Mouse (Mus musculus): ENCODE results near the gene Aldh9a1. TPM values are rescaled to one million over a fixed set of nuclear protein-coding genes. Genes with fewer than 3 reads are reported as not detected.

The Aldh9a1 gene
- polyA plus RNA-seq, 1 experiment from 2014 or later: 35.7 TPM

GRCm38 (mm10) chr1:167313220-167313619, 36.6 kb upstream of the Aldh9a1 start:
- no peak for ATAC-seq (replicated peaks; ENCODE audit: insufficient number of reproducible peaks, low FRiP score, low TSS enrichment)
- Histone ChIP-seq H3K4me1 (ENCODE audit: control insufficient read depth, insufficient read depth, low read length) (peaks cover 4% of the 10 kb centered on the region; the same call in 1 of the 2 replicates), H3K9ac (ENCODE audit: low read depth, low read length) (no peak overlapping the region), H3K9me3 (replicated peaks; ENCODE audit: control insufficient read depth, low read length) (no peaks in the 10 kb centered on the region), H3K27me3 (ENCODE audit: control insufficient read depth, insufficient read depth, low read length) (no peaks in the 10 kb centered on the region), H3K4me2 (no peak overlapping the region), H3K4me3 (ENCODE audit: low read depth, low read length) (no peak overlapping the region), H3K36me3 (ENCODE audit: control insufficient read depth, insufficient read depth, low read length) (peaks cover 5% of the 10 kb centered on the region; the same call in 1 of the 2 replicates), H3K27ac (ENCODE audit: low read depth, low read length) (no peak overlapping the region)
- WGBS (ENCODE audit: insufficient replicate concordance): 86% methylated on average over 4 of the region's 4 CpGs

GRCm38 (mm10) chr1:167321691-167322090, 28.1 kb upstream of the Aldh9a1 start:
- H3K4me2 ChIP-seq: no peak overlapping the region
- peaks cover 22% of the 10 kb centered on the region for H3K36me3 ChIP-seq (ENCODE audit: control insufficient read depth, insufficient read depth, low read length)
- ATAC-seq (replicated peaks; ENCODE audit: insufficient number of reproducible peaks, low FRiP score, low TSS enrichment): no peak

GRCm38 (mm10) chr1:167328776-167329175, 21.0 kb upstream of the Aldh9a1 start:
- no peaks in the 10 kb centered on the region for H3K27me3 ChIP-seq (ENCODE audit: control insufficient read depth, insufficient read depth, low read length)
- H3K4me3 ChIP-seq (ENCODE audit: low read depth, low read length): no peak overlapping the region
- H3K36me3 ChIP-seq (ENCODE audit: control insufficient read depth, insufficient read depth, low read length): peaks cover 7% of the 10 kb centered on the region
- H3K27ac ChIP-seq (ENCODE audit: low read depth, low read length): no peak overlapping the region
- 87% methylated on average over 6 of the region's 6 CpGs for WGBS (ENCODE audit: insufficient replicate concordance)
- H3K4me2 ChIP-seq: no peak overlapping the region
- no peaks in the 10 kb centered on the region for H3K9me3 ChIP-seq (replicated peaks; ENCODE audit: control insufficient read depth, low read length)
- ATAC-seq (replicated peaks; ENCODE audit: insufficient number of reproducible peaks, low FRiP score, low TSS enrichment): no peak
- no peaks in the 10 kb centered on the region for H3K4me1 ChIP-seq (ENCODE audit: control insufficient read depth, insufficient read depth, low read length)
- H3K9ac ChIP-seq (ENCODE audit: low read depth, low read length): no peak overlapping the region

More at GRCm38 (mm10) chr1:167321691-167322090, 28.1 kb upstream of the Aldh9a1 start:
- H3K9ac ChIP-seq (ENCODE audit: low read depth, low read length): no peak overlapping the region
- H3K27ac ChIP-seq (ENCODE audit: low read depth, low read length): no peak overlapping the region
- no peaks in the 10 kb centered on the region for H3K9me3 ChIP-seq (replicated peaks; ENCODE audit: control insufficient read depth, low read length)
- no peak overlapping the region for H3K4me3 ChIP-seq (ENCODE audit: low read depth, low read length)
- WGBS (ENCODE audit: insufficient replicate concordance): 95% methylated on average over 6 of the region's 6 CpGs
- H3K27me3 ChIP-seq (ENCODE audit: control insufficient read depth, insufficient read depth, low read length): no peaks in the 10 kb centered on the region
- H3K4me1 ChIP-seq (ENCODE audit: control insufficient read depth, insufficient read depth, low read length): no peaks in the 10 kb centered on the region

DNA sequence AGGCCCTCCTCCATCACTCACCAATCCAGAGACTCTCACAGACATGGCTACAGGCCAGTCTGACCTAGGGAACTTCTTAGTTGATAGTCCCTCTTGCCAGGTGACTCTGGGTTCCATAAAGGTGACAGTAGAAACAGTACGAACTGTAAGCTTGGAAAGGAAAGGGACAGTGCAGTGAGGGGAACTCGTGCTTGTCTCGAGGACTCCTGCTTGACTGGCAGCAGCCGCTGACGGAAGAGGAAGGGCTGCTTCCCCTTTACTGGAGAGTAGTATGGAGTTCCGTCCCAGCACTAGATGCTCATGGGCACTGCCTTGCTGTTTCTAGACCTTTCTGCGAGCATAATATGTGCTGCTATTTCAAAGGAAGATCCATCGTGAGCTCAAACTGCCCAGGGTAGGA, 18.7 kb upstream of the Aldh9a1 start:
- H3K9ac ChIP-seq (ENCODE audit: low read depth, low read length): no peak overlapping the region
- H3K27me3 ChIP-seq (ENCODE audit: control insufficient read depth, insufficient read depth, low read length): no peaks in the 10 kb centered on the region
- no peak overlapping the region for H3K4me2 ChIP-seq
- no peak overlapping the region for H3K27ac ChIP-seq (ENCODE audit: low read depth, low read length)
- ATAC-seq (replicated peaks; ENCODE audit: insufficient number of reproducible peaks, low FRiP score, low TSS enrichment): no peak
- H3K4me3 ChIP-seq (ENCODE audit: low read depth, low read length): no peak overlapping the region
- H3K9me3 ChIP-seq (replicated peaks; ENCODE audit: control insufficient read depth, low read length): no peaks in the 10 kb centered on the region
- WGBS (ENCODE audit: insufficient replicate concordance): 87% methylated on average over 8 of the region's 8 CpGs
- H3K36me3 ChIP-seq (ENCODE audit: control insufficient read depth, insufficient read depth, low read length): peaks cover 4% of the 10 kb centered on the region
- no peaks in the 10 kb centered on the region for H3K4me1 ChIP-seq (ENCODE audit: control insufficient read depth, insufficient read depth, low read length)

- Histone ChIP-seq H3K36me3 (ENCODE audit: control insufficient read depth, insufficient read depth, low read length) (peaks cover 2% of the 10 kb centered on the region; the same call in 1 of the 2 replicates), H3K4me1 (ENCODE audit: control insufficient read depth, insufficient read depth, low read length) (no peaks in the 10 kb centered on the region), H3K27me3 (ENCODE audit: control insufficient read depth, insufficient read depth, low read length) (peaks cover 4% of the 10 kb centered on the region; the same call in 1 of the 2 replicates), H3K9ac (ENCODE audit: low read depth, low read length) (no peak overlapping the region), H3K4me3 (ENCODE audit: low read depth, low read length) (no peak overlapping the region), H3K4me2 (no peak overlapping the region), H3K27ac (ENCODE audit: low read depth, low read length) (no peak overlapping the region), H3K9me3 (replicated peaks; ENCODE audit: control insufficient read depth, low read length) (no peaks in the 10 kb centered on the region)
- ATAC-seq (replicated peaks; ENCODE audit: insufficient number of reproducible peaks, low FRiP score, low TSS enrichment): no peak
- WGBS (ENCODE audit: insufficient replicate concordance): 61% methylated on average over 3 of the region's 3 CpGs
Measured at GRCm38 (mm10) chr1:167336398-167336797, 13.4 kb upstream of the Aldh9a1 start.

DNA sequence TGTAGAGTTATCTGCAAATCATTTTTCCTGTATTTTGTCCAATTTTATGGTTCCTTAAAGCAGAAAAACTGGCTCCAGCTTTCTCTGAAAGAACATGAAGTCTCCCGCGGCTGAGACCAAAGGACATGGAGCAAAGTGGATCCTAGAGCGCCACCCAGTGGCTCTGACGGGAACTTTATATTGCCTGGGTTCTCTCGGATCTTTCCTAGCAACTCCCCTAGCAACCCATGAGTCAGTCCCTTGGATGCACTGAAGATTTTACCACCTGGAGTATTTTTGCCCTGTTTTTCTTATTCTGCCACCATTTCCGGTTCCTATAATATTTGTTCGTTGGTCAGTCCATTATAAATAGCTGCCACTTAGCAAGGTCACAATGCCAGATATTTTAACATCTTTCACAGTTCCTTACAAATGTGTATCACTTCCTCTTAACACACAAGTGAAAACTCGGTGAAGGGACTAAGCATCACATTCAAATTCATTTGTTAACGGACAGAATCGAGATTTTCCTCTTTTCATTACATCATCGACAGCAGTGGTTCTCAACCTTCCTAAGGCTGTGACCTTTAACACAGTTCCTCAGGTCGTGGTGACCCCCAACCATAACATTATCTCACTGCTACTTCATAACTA, 12.2 kb upstream of the Aldh9a1 start:
- no peak overlapping the region for H3K27ac ChIP-seq (ENCODE audit: low read depth, low read length)
- peaks cover 6% of the 10 kb centered on the region; the same call in 1 of the 2 replicates for H3K27me3 ChIP-seq (ENCODE audit: control insufficient read depth, insufficient read depth, low read length)
- no peak overlapping the region for H3K9ac ChIP-seq (ENCODE audit: low read depth, low read length)
- ATAC-seq (replicated peaks; ENCODE audit: insufficient number of reproducible peaks, low FRiP score, low TSS enrichment): no peak
- H3K4me3 ChIP-seq (ENCODE audit: low read depth, low read length): no peak overlapping the region
- no peaks in the 10 kb centered on the region for H3K4me1 ChIP-seq (ENCODE audit: control insufficient read depth, insufficient read depth, low read length)
- no peaks in the 10 kb centered on the region for H3K9me3 ChIP-seq (replicated peaks; ENCODE audit: control insufficient read depth, low read length)
- peaks cover 2% of the 10 kb centered on the region; the same call in 1 of the 2 replicates for H3K36me3 ChIP-seq (ENCODE audit: control insufficient read depth, insufficient read depth, low read length)
- no peak overlapping the region for H3K4me2 ChIP-seq
- WGBS (ENCODE audit: insufficient replicate concordance): 21% methylated on average over 12 of the region's 12 CpGs

- peaks cover 6% of the 10 kb centered on the region; the same call in 1 of the 2 replicates for H3K27me3 ChIP-seq (ENCODE audit: control insufficient read depth, insufficient read depth, low read length)
- H3K9me3 ChIP-seq (replicated peaks; ENCODE audit: control insufficient read depth, low read length): no peaks in the 10 kb centered on the region
- no peak overlapping the region for H3K27ac ChIP-seq (ENCODE audit: low read depth, low read length)
- no peak overlapping the region for H3K9ac ChIP-seq (ENCODE audit: low read depth, low read length)
- H3K36me3 ChIP-seq (ENCODE audit: control insufficient read depth, insufficient read depth, low read length): no peaks in the 10 kb centered on the region
- no peak overlapping the region for H3K4me2 ChIP-seq
- ATAC-seq (replicated peaks; ENCODE audit: insufficient number of reproducible peaks, low FRiP score, low TSS enrichment): no peak
- H3K4me3 ChIP-seq (ENCODE audit: low read depth, low read length): no peak overlapping the region
- no peaks in the 10 kb centered on the region for H3K4me1 ChIP-seq (ENCODE audit: control insufficient read depth, insufficient read depth, low read length)
- 77% methylated on average over 8 of the region's 9 CpGs for WGBS (ENCODE audit: insufficient replicate concordance)
Measured at GRCm38 (mm10) chr1:167339177-167339781, 10.5 kb upstream of the Aldh9a1 start.

DNA sequence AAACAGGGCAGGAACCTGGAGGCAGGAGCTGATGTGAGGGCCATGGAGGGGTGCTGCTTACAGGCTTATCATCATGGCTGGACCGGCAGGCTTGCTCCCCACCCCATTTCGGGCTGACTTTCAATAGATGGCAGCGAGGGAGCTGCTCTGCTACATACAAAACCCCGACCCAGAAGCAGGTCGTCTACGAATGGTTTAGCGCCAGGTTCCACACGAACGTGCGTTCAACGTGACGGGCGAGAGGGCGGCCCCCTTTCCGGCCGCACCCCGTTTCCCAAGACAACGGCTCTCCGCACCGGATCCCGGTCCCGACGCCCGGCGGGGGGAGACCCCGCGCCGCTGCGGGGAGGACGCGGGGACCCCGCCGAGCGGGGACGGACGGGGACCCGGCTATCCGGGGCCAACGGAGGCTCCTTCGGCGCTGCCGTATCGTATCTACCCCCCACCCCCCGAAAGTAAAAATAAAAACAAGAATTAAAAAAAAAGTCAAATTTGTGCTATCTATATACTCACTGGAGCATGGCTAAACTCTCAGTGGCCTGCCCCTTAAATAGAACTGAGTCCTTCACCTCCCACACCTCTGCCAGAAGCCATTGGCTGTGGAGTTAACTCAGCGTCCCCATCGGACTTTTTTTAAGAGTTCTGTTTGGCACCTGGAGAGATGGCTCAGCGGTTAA, 9.5 kb upstream of the Aldh9a1 start:
- peak overlapping the region; percentile 47 for H3K4me3 ChIP-seq (ENCODE audit: low read depth, low read length)
- H3K36me3 ChIP-seq (ENCODE audit: control insufficient read depth, insufficient read depth, low read length): no peaks in the 10 kb centered on the region
- peak overlapping the region; percentile 69 for H3K9ac ChIP-seq (ENCODE audit: low read depth, low read length)
- 2% methylated on average over 47 of the region's 47 CpGs for WGBS (ENCODE audit: insufficient replicate concordance)
- no peaks in the 10 kb centered on the region for H3K4me1 ChIP-seq (ENCODE audit: control insufficient read depth, insufficient read depth, low read length)
- ATAC-seq (replicated peaks; ENCODE audit: insufficient number of reproducible peaks, low FRiP score, low TSS enrichment): peak; percentile 76
- no peaks in the 10 kb centered on the region for H3K9me3 ChIP-seq (replicated peaks; ENCODE audit: control insufficient read depth, low read length)
- H3K4me2 ChIP-seq: peak overlapping the region; percentile 86
- H3K27me3 ChIP-seq (ENCODE audit: control insufficient read depth, insufficient read depth, low read length): peaks cover 6% of the 10 kb centered on the region; the same call in 1 of the 2 replicates
- no peak overlapping the region for H3K27ac ChIP-seq (ENCODE audit: low read depth, low read length)

Data from heart, embryonic 11.5 days (tissue).